Mouse (Mus musculus) gastrocnemius, postnatal 25 days (tissue): ENCODE results near the gene Hpd. TPM values are rescaled to one million over a fixed set of nuclear protein-coding genes. Genes with fewer than 3 reads are reported as not detected.

ENCODE experiments used
- DNase-seq: peaks from one replicate; pipeline ENCODE4 v3.0.0; 2022
- total RNA-seq, 2 experiments: library from RNA; stranded (reverse); gene quantifications; 1 replicate in 1 of 2; 2 replicates in 1 of 2; pipeline ENCODE4 v1.2.3; 2021

The Hpd gene
- total RNA-seq, 2 experiments from 2014 or later, result not detected

DNA sequence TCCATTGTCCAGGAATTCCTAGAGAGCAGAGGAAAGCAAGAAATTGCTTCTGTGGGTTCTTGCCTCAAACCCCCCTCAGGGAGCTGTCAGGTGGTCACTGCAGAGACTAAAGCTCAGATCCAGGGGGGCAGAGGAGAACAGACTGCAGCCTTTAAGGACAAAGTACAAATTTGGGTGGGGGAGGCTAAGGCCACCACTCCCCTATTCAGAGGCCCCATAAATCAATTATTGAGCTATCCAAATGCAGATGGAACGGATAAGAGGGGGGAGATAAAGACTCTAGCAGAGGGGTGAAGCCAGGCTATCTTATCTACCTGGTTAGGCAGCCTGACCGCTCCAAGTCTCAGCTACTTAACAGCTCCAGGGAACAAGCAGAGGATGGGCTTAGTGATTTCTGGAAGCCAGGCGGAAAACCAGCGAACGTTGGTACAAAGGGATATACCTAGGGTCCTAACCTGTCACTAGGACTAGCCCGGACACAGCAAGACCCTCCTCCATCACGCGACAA lies 47.6 kb downstream of the Hpd start:
- DNase-seq, result no peak

DNA sequence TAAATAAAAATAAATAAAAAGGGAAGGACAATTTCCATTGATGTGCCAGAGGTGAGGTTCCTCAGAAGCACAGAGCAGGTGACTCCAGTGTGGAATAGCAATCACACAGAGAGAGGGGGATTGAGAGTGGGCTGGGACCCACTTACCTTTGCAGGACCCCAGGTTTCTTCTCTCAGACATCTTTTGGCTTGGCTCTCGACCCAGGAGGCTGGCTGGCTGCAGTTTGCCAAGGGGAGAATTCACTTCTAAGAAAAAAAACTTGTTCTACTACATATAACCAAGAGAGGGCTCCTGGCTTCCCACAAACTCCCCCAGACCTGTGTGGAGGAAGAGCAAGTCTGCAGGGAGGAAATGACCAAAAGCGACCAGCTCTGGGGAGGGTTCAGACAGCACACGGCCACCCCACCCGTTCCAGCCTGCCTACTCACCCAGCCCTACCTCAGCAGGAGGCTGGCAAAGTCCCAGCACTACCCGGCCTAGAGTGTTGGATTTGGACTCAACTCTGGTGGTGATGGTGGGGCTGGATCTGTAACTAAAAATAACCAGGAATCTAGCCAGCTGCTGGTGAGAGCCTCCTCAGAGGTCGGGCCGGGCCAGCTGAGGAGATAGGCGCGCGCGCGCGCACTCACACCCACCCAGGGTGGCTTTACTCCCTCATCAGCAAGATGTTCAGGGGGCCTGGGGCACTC lies 48.2 kb downstream of the Hpd start:
- peak; percentile 79 for DNase-seq

DNA sequence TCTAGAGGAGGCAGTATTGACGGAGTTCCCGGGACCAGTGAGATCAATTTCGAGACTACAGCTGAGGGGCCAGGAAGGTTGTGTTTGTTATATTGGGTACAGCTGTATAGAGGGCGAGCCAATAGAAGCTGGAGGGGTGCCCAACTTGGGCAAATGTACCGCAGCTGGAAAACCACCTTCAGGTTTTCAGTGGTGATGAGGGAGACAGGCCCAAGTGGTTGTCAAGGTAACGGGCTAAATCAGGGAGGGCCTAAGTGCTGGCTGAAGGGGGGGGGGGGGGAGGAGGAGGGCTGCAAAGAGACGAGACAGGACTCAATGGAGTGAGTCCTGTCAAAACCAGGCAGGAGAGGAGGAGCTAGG lies 48.8 kb downstream of the Hpd start:
- no peak for DNase-seq

DNA sequence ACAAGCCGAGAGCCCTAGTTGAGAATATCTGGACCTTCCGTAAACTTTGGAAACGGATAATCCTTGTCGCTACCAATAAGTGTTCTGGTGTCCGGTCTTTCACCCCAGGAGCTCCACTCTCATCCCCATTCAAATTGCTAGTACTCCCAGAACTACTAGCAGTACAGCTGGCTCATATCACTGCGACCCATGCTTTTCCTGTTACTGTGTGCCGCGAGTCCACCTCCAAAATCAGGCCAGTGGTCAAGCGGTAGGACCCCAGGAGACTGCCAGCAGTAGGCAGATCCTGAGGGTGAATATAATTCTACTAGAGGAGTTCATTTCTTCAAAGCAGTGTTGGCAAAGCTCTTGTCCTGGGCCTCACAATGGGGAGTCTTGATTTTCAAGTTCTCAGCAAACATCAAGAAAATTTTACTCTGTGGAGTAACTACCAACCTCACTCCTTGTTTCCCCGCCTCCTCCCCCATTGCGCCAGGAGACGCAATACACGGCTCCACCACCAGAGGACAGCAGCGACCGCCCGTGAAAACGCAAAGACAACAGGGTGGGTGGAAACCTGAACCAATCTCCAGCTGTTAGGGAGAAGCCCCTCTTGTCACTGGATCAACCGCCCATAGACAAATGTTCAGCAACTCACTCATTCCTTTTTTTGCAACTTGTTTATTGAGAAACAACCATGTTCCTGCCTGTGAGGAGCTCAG lies 49.3 kb downstream of the Hpd start:
- DNase-seq, result peak; percentile 82

DNA sequence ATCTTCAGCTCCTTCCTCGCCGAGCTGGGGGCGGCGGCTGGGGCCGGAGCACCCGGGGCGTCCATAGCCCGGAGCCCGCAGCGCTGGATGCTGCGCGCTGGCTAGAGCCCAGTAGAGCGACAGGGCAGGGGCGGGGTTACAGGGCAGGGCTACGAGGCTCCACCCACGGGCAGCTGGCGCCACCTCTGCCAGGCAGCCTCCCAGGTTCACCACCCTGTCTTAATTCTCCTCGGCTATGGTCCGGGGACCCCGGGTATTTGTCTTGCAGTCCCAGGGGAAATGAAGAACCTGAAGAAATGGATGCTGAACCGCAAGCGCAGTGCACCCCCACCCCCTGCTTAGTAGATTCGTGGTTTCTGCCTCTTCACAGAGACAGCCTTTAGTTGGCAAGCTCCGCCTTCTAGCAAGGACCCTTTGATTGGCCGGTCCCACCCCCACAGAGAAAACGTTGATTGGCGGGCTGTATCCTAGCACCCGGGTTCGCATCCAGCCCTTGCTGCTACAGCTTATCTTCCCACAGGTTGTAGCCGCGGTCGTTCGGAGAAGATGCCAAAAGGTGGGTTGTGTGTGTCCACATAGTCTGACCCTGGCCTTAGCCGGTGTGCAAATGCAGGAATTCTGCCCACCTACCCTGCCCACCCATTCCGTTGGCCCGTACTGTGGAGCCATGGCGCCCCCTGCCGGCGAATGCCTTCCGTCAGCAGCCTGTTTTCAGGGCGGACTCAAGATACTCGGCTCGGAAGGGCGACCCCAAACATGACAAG lies 50.0 kb downstream of the Hpd start, which contains the start of gene Rhof:
TSS of gene Rhof (minus strand) at position 385 of the 764 bp plus-strand sequence.
- peak; percentile 68 for DNase-seq

DNA sequence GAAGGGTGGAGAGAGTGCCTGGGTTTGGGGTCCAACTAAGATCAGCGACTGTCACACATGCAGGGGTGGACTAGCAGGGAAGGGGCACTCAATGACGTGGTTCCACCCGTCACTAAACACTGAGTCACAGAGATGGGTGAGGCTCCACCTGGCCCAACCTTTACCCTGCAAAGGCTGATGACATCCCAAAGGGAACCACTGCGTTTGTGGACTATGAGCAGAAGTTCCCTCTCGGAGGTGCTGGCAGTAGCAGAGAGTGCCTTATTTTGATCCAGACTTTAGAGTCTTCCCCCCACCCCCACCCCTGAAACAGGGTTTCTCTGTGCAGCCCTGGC lies 51.7 kb downstream of the Hpd start:
- DNase-seq, result no peak

DNA sequence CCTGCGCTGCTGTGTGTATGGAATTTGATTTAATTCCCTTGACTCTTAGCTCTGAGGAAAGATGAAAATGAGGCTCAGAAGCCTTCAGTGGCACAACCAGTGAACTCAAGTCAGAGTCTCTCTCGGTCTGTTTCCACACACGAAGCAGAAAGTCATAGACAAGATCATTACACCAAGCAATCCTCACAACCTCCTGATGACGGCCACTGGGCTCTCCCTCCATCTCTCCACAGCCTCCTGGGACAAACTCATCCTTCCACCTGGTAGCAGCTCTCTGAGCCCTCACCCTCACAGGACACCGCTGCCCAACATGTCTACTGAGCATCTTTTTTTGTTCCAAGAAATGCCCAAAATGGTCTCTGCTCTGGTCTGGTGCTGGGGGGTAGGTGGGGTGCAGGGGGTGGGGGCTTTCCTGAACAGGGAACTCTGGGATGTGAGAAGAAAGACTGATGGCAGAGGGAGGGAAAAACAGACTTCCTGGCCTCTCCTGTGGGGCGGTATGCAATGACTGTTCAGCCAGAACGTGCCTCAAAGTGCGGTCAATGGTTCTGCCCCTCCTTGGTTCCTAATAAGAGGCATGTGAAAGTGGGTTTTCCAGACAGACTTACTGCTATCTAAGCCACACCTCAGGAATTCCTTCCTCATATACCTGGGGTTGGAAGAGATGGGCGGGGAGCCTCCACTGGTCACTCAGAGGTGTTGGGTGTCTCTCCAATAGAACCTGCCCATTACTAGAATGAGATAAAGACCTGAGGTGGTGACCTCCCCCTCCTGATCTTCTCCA lies 52.3 kb downstream of the Hpd start:
- no peak for DNase-seq

DNA sequence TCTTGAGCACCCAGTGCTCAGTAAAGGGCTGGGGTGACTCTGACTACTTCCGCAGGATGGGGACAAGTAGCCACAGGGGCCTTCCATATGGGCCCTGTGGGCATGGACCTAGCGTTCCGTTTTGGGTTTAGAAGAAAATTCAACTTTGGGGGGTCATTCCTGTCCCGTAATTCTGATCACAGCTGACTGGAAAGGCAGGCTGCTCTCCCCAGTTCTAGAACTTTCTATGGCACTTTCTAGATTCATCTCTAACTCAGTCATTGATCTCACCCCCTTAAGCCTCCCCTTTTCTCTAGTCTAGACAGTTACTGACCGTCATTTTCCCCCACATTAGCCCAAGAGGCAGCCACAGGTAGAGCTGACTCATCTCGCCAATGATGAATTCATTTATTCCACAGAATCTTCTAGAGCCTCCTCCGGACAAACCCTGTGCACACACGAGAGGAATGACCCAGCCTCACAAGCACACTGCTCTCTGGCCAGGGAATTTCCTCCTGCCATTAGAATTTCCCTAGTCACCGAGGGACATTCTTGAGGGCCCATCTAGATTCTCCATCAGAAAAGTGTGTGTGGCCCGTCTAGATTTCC lies 53.3 kb downstream of the Hpd start:
- no peak for DNase-seq

DNA sequence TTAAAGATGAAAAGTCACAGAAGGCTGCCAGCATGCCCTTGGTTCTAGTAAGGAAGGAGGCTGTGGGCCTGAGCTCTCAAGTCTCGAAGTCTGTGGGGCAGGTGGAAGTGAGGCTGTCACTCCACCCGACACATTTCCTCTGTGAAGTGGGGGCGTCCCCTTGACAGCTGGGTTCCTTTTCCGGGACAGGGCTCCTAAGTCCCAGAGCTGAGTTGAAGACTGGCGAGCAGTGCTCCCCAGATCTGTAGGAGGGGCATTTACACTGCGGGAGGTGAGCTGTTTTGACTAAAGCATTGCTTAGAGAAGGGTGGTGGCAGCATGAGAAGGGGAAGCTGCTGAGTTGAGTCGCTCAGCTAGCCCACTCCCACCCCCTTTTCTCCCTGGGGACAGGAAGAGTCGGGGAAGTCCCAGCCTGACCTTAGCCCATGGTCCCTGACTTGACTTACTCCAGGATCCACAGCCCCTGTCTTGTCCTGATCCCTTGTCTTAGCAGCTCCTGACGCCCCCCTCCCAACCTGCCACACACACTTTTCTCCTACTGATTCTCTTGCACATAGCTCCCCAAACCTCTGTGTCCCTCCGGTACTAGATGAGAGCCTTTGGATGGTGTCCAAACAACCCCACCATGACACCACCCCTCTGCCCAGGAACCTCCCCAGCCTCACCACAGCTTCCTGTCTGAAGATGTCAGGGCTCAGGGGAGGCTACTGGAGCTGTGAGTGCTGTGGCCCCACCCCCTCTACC lies 53.9 kb downstream of the Hpd start:
- no peak for DNase-seq

DNA sequence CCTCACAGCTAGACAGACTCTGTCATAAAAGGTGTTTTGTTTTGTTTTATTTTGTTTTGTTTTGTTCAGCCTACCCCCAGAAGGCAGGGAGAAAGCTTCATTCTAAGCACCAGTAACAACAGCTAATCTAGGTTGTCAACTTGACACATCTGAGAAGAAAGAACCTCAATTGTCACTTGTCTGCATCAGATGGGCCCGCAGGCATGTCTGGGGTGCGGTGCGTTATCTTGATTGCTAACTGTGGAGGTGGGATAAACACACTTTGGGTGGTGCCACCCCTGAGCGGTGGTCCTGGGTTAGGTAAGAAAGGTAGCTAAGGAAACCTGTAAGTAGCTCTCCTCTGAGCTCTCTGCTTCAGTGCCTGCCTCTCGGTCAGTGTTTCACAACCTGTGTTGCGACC lies 55.5 kb downstream of the Hpd start:
- no peak for DNase-seq

DNA sequence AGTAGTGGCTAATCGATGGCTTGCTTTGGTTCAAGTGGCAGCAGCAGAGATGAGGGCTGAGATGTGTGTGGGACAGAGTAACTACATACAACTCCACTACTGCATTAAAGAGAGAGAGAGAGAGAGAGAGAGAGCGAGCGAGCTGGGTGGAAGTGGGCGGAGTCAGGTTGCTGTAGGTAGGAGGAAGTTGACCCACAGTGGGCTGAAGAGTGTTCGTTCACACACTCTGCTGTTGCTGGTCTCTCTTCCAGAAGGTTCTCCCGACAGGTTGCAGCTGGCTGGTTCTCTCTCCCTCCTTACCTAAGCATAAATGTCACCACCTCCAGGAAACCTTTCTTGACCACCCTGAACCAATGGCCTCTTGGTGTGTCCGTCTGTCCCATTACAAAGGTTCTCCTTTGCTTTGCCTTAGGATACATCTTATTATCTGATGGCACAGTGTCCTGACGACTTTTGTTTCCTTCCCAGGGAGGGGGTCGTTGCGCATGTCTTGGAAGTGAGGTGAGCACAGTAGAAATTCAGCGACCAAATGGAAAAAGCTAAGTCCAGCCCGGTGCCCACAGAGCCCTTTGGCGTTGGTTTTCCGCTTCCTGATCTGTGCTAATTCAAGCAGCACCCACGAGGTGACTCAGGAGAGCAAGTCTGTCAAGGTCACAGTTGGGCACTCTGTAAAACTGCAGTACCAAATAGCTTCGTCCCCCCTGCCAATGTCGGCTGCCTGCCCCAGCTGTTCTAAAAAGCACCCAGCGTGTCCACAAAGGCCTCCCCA lies 56.7 kb downstream of the Hpd start:
- no peak for DNase-seq

DNA sequence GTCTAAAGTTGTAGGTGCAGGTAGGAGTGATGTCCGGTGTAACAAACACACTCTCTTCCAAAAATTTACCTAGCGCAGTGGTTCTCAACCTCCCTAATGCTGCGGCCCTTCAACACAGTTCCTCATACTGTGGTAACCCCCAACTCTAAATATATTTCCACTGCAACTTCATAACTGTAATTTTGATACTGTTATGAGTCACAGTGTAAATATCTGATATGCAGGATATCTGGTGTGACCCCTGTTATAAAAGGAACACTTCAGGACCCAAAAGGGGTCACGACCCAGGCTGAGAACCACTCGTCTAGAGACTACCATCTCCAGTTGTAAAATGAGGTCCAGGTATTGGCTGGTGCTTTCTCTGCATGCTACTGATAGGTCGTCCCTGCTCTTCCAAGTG lies 57.4 kb downstream of the Hpd start:
- no peak for DNase-seq

DNA sequence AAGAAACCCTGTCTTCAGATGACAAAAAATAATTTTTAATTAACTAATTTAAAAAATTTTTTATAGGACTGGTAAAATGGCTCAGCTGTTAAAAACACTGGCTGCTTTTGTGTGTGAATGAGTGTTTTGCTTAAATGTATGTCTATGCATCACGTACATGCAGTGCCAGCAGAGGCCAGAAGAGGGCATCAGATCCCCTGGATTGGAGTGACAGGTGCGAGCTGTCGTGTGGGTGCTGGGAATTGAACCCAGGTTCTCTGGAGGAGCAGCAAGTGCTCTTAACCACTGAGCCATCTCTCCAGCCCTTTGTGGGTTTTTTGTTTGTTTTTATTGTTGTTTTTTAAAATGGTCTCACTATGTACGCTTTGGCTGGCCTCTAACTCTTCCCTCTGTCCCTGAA lies 60.3 kb downstream of the Hpd start:
- DNase-seq, result no peak

Other genes starting within 250 kb of the Hpd start
- 10 to 100 TPM; 12.8 to 14.3 TPM for gene Kdm2b, start 192.9 kb downstream of the Hpd start, total RNA-seq
- 10 to 100 TPM; 31.5 to 36.3 TPM for gene Orai1, start 167.7 kb downstream of the Hpd start, total RNA-seq
- gene Morn3, start 135.7 kb downstream of the Hpd start, total RNA-seq, result not detected
- gene Tmem120b, start 114.3 kb downstream of the Hpd start, total RNA-seq, result 10 to 100 TPM; 14.1 to 15.3 TPM
- under 1 TPM; 0.23 to 0.38 TPM for gene Rhof, start 50.0 kb downstream of the Hpd start, total RNA-seq
- gene Setd1b, start 40.5 kb downstream of the Hpd start, total RNA-seq, result 1 to 10 TPM; 8.1 to 9.6 TPM
- gene Psmd9, start 13.3 kb downstream of the Hpd start, total RNA-seq, result 10 to 100 TPM; 14.2 to 15.2 TPM
- gene Wdr66, start 69.4 kb upstream of the Hpd start, total RNA-seq, result 1 to 10 TPM; 1.1 to 1.9 TPM
- 1 to 10 TPM; 8.4 to 8.6 TPM for gene Bcl7a, start 161.1 kb upstream of the Hpd start, total RNA-seq
- gene Mlxip, start 212.1 kb upstream of the Hpd start, total RNA-seq, result 10 to 100 TPM; 54.5 TPM